Mouse (Mus musculus): ENCODE results near the gene Tpmt. TPM values are rescaled to one million over a fixed set of nuclear protein-coding genes. Genes with fewer than 3 reads are reported as not detected.

Tpmt gene
- polyA plus RNA-seq, 1 experiment from 2014 or later, result 24.3 TPM

GRCm38 (mm10) chr13:46975930-46976329, 68.6 kb downstream of the Tpmt start:
- Histone ChIP-seq H3K27ac (no peak overlapping the region), H3K4me3 (replicated peaks) (no peak overlapping the region), H3K9me3 (no peaks in the 10 kb centered on the region), H3K36me3 (no peaks in the 10 kb centered on the region), H3K9ac (replicated peaks) (no peak overlapping the region), H3K27me3 (no peaks in the 10 kb centered on the region), H3K4me1 (replicated peaks) (0 out of 2 replicates have a peak, but pooled peaks cover 2% of the 10 kb centered on the region), H3K4me2 (no peak overlapping the region)
- 73% methylated on average over 4 of the region's 4 CpGs for WGBS
- no peak for ATAC-seq (ENCODE audit: insufficient number of reproducible peaks, insufficient read depth, low FRiP score, low TSS enrichment, low read depth)

GRCm38 (mm10) chr13:46975031-46975551, 69.4 kb downstream of the Tpmt start:
- H3K4me3 ChIP-seq (replicated peaks), result no peak overlapping the region
- no peaks in the 10 kb centered on the region for H3K9me3 ChIP-seq
- no peak overlapping the region for H3K27ac ChIP-seq
- 0 out of 2 replicates have a peak, but pooled peaks cover 2% of the 10 kb centered on the region for H3K4me1 ChIP-seq (replicated peaks)
- H3K9ac ChIP-seq (replicated peaks), result no peak overlapping the region
- ATAC-seq (ENCODE audit: insufficient number of reproducible peaks, insufficient read depth, low FRiP score, low TSS enrichment, low read depth), result no peak
- H3K36me3 ChIP-seq, result no peaks in the 10 kb centered on the region
- 72% methylated on average over 14 of the region's 14 CpGs for WGBS
- no peaks in the 10 kb centered on the region for H3K27me3 ChIP-seq
- peak overlapping the region; percentile 7; the same call in 1 of the 2 replicates for H3K4me2 ChIP-seq

Other genes starting within 250 kb of the Tpmt start
- gene Kif13a, start 114.9 kb downstream of the Tpmt start, polyA plus RNA-seq (2016; fragmentation: Nextera tagmentation; extraction: Ambion mirVana), result 21.8 and 23.3 TPM in 2 replicates
- gene Nhlrc1, start 29.9 kb downstream of the Tpmt start, polyA plus RNA-seq (2016; fragmentation: Nextera tagmentation; extraction: Ambion mirVana), result 4.1 and 4.3 TPM in 2 replicates
- 12.9 and 14.7 TPM in 2 replicates for gene Kdm1b, start 1.2 kb downstream of the Tpmt start, polyA plus RNA-seq (2016; fragmentation: Nextera tagmentation; extraction: Ambion mirVana)
- 358 and 389 TPM in 2 replicates for gene Dek, start 61.5 kb upstream of the Tpmt start, polyA plus RNA-seq (2016; fragmentation: Nextera tagmentation; extraction: Ambion mirVana)
- 1.0 TPM in 2 replicates for gene Rnf144b, start 77.9 kb upstream of the Tpmt start, polyA plus RNA-seq (2016; fragmentation: Nextera tagmentation; extraction: Ambion mirVana)